Mouse (Mus musculus): ENCODE measurements at regions not wholly inside any gene's neighbourhood (a gene's known extent, or its start where the extent isn't known, plus 50 kb on each side); places are given as distances from the start of the nearest gene placed in this dataset.

GRCm38 (mm10) chr1:146185444-146185843, 309.1 kb upstream of the Brinp3 start:
- DNase-seq, result no peak

DNA sequence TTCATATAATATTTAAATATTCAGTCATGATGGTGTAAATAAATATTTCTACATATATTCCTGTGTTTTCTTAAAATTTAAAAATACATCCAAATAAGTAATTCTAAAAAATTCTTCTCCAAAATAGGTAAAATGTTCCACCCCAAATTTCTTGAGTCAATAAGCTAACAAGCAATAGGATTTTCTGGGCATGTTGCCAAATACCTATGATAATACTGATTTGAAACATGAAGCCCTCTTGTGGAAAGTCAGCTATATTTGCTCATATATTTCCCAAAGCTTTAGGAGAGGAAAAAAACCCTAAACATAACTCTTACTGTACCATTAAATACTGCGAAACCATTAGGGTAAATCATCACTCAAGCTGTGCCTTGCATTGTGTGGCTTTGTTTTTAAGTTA, 282.9 kb upstream of the Brinp3 start:
- DNase-seq, result no peak

- DNase-seq, result no peak
These were observed 262.8 kb upstream of the Brinp3 start for GRCm38 (mm10) chr1:146231487-146232466.

- DNase-seq, result no peak
These were observed 234.2 kb upstream of the Brinp3 start for GRCm38 (mm10) chr1:146260400-146260799.

DNA sequence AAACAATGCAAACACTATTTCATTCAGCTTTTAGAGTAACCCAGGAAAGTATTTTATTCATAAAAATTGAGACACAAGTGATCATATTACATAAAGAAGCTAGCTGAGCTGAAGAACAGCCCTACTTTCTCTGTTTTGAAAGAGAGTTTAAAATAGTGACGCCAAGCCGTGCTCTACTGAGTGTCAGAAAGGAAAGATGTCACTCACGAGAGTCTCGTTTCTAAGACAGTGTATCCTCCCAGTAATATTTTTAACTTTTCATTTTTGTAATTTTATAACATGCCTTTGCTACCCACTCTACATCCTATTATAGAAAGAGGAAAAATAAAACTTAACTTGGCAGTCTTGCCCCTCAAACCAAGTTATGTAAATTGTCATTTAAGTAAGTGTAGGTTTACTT, 195.5 kb upstream of the Brinp3 start:
- DNase-seq, result no peak

- no peak for DNase-seq
These were observed 182.0 kb upstream of the Brinp3 start for GRCm38 (mm10) chr1:146312547-146312946.

GRCm38 (mm10) chr1:146316172-146317158, 178.1 kb upstream of the Brinp3 start:
- DNase-seq, result peak; percentile 43

DNA sequence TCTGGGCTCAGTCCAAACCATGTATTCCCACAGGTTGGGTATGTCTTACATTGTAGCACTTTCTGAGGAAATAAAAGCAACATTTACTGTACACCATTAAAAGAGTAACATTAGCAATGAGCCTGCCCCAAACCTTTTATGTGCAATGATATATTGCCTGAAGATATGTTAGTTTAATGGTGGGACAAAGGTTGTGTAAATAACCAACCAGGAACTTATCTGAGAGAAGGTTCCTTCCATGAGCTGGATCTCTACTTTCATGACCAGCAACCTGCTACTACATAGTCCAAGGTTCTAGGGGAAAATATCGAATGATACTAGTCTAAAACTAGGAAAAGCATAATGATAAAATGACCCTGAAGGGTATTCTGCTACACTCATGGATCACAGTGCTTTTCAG, 172.5 kb upstream of the Brinp3 start:
- no peak for DNase-seq

DNA sequence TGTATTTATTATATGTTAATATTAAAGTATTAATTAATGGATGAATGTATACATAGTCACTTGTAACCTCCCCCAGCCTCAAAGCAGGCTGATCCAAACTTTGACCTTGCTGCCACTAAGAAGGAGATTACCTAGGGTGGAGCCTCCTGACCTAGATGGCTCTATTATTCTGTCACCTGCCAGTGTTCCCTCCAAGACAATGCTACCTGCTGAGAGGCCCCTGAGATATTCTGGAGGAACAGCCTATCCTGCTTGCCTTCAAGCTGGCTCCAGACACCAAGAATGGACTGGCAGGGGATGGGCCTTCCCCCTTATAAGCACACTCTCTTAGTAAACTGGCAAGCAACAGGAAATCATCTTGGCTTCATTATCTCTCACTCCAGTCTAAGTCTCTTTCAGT, 171.7 kb upstream of the Brinp3 start:
- DNase-seq, result no peak

GRCm38 (mm10) chr1:146337049-146337448, 157.5 kb upstream of the Brinp3 start:
- no peak for DNase-seq

GRCm38 (mm10) chr1:146356964-146357363, 137.6 kb upstream of the Brinp3 start:
- DNase-seq, result no peak

- DNase-seq, result no peak
These were observed 136.3 kb upstream of the Brinp3 start for GRCm38 (mm10) chr1:146358301-146358700.

DNA sequence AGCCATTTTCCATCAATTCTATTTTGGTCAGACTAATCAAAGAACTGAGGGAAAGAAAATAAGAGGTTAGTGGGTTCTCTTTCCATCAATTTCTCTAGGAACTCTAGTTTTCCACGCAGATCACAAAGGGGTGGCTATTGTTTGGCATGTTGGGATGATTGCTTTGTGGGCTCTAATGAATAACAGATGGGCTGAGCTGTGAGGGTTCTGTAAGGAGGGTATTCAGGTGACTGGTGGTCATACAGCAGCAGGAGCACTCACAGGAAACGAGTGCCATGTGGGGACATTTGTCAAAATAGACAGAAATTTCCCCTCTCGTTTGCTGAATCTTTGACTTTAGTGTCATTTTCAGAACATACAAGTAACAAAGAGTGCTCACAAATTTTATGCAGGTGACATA, 134.9 kb upstream of the Brinp3 start:
- DNase-seq, result no peak

DNA sequence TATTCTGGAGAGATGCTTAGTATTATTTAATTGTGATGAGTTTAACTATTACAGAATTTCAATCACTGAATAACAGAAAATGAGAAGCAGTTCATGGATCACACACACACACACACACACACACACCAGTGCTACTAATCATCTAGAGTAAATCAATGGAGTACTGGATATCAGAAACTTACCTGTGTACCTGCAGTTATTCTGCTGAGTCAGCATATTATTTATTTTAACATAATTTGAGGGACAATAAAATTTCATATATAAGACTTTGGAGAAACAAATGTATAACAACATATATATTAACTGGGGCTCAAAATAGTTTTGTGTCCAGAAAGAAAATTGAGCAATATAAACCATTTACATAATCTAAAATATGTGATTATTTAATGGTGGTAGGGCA, 134.4 kb upstream of the Brinp3 start:
- DNase-seq, result no peak

DNA sequence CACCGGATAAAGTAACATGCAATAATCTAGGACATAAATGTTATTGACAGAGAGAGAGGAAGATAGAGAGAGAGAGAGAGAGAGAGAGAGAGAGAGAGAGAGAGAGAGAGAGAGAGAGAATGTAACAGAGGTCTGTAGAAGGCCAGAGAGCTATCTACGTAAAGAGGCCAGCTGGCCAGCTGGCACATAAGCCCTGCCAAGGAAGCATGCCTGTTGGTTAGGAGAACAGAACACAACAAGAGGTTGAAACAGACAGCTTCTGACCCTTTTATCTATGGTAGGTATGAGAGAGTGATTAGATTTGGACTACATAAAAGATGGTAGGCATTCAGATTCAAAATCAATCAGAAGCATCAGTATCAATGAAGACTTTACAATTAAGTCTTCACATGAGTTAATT, 130.8 kb upstream of the Brinp3 start:
- no peak for DNase-seq

Measured in adrenal gland, adult 8-10 months (tissue).